Mouse (Mus musculus) CH12.LX (cell line): ENCODE data around the gene Cmtm2b. TPM values are rescaled to one million over a fixed set of nuclear protein-coding genes. Genes with fewer than 3 reads are reported as not detected.

Experiments
- DNase-seq: peaks from one replicate; pipeline ENCODE4 v3.0.0-alpha.2; 2013; ENCODE audit errors: extremely low read depth
- H3K27ac ChIP-seq: 2 replicates; pipeline ENCODE4 v1.5.1; 2012; ENCODE audit warnings: low read depth, mild to moderate bottlenecking, control low read depth, moderate library complexity; ENCODE audit not compliant: insufficient read depth
- H3K27me3 ChIP-seq: replicated peaks from 2 replicates; pipeline ENCODE3; 2012; ENCODE audit warnings: inconsistent platforms
- H3K36me3 ChIP-seq, 2 experiments: replicated peaks in 1 of 2; 2 replicates each; pipeline versions ENCODE3 to v1.6.1; 2012; ENCODE audit warnings: inconsistent platforms in 1 of 2, low read length in 1 of 2, mild to moderate bottlenecking in 1 of 2, mixed read lengths in 1 of 2, moderate library complexity in 1 of 2; ENCODE audit not compliant: control insufficient read depth in 1 of 2, insufficient read depth in 1 of 2
- H3K4me1 ChIP-seq, 2 experiments: 2 replicates each; pipeline ENCODE4 v1.6.1; 2012; ENCODE audit warnings: inconsistent platforms in 1 of 2, moderate library complexity in 1 of 2; ENCODE audit not compliant: insufficient read depth in 2 of 2, control insufficient read depth in 1 of 2
- H3K4me2 ChIP-seq: 2 replicates; pipeline ENCODE4 v1.6.1; 2012; ENCODE audit warnings: low read depth, mild to moderate bottlenecking, control low read depth; ENCODE audit not compliant: poor library complexity, insufficient read depth, severe bottlenecking
- H3K4me3 ChIP-seq, 3 experiments: fragments of 150-350 bp in 1 of 3; sonication (generic) in 1 of 3; replicated peaks in 1 of 3; 2 replicates each; pipeline versions ENCODE3 to v1.5.1; 2011 to 2012; ENCODE audit warnings: low read depth in 2 of 3, low read length in 2 of 3, mild to moderate bottlenecking in 2 of 3, moderate library complexity in 2 of 3, control low read depth in 1 of 3, improper control_type of control experiment in 1 of 3, inconsistent platforms in 1 of 3, mixed read lengths in 1 of 3; ENCODE audit not compliant: poor library complexity in 1 of 3
- H3K79me2 ChIP-seq: replicated peaks from 2 replicates; pipeline ENCODE4 v1.6.1; 2012; ENCODE audit warnings: mild to moderate bottlenecking, moderate library complexity; ENCODE audit not compliant: control insufficient read depth, poor library complexity, insufficient read depth, severe bottlenecking; ENCODE audit errors: extremely low read depth
- H3K9ac ChIP-seq: 2 replicates; pipeline ENCODE4 v1.6.1; 2012; ENCODE audit warnings: low read depth, mild to moderate bottlenecking, control low read depth, moderate library complexity; ENCODE audit not compliant: insufficient read depth
- H3K9me3 ChIP-seq: replicated peaks from 2 replicates; pipeline ENCODE3; 2012; ENCODE audit warnings: low read length, inconsistent platforms, mixed read lengths
- CHD1 ChIP-seq: IDR thresholded peaks from 2 replicates; pipeline ENCODE4 v1.6.1; 2012; ENCODE audit warnings: low read depth, low read length, improper control_type of control experiment, inconsistent platforms
- E2F4 ChIP-seq: IDR thresholded peaks from 2 replicates; pipeline ENCODE4 v1.6.1; 2011; ENCODE audit warnings: low read depth, low read length, improper control_type of control experiment; ENCODE audit not compliant: insufficient replicate concordance
- ELF1 ChIP-seq: IDR thresholded peaks from 2 replicates; pipeline ENCODE4 v1.6.1; 2014; ENCODE audit warnings: low read depth, mild to moderate bottlenecking, inconsistent platforms, low read length, improper control_type of control experiment
- ETS1 ChIP-seq: conservative IDR thresholded peaks from 2 replicates; pipeline ENCODE4 v1.6.1; 2012; ENCODE audit warnings: low read depth, mild to moderate bottlenecking, inconsistent platforms, low read length, improper control_type of control experiment, moderate library complexity
- HCFC1 ChIP-seq: IDR thresholded peaks from 2 replicates; pipeline ENCODE4 v1.6.1; 2012; ENCODE audit warnings: low read depth, mild to moderate bottlenecking, inconsistent platforms, low read length, improper control_type of control experiment
- MAX ChIP-seq: IDR thresholded peaks from 2 replicates; pipeline ENCODE4 v1.6.1; 2011; ENCODE audit warnings: low read length, improper control_type of control experiment
- MYC ChIP-seq: IDR thresholded peaks from 2 replicates; pipeline ENCODE4 v1.6.1; 2011; ENCODE audit warnings: low read depth, mild to moderate bottlenecking, improper control_type of control experiment, low read length
- RAD21 ChIP-seq: IDR thresholded peaks from 2 replicates; pipeline ENCODE4 v1.6.1; 2011; ENCODE audit warnings: low read depth, mild to moderate bottlenecking, low read length, improper control_type of control experiment, moderate library complexity
- SIN3A ChIP-seq: IDR thresholded peaks from 2 replicates; pipeline ENCODE4 v1.6.1; 2012; ENCODE audit warnings: low read length, improper control_type of control experiment, inconsistent platforms
- ZMIZ1 ChIP-seq: IDR thresholded peaks from 2 replicates; pipeline ENCODE4 v1.6.1; 2012; ENCODE audit warnings: low read depth, mild to moderate bottlenecking, inconsistent platforms, low read length, improper control_type of control experiment
- ZNF384 ChIP-seq: IDR thresholded peaks from 2 replicates; pipeline ENCODE4 v1.6.1; 2012; ENCODE audit warnings: low read depth, low read length, improper control_type of control experiment, inconsistent platforms
- dilution Hi-C: fragments of 300-500 bp; cut with MboI; formaldehyde crosslinking; loops from 2 replicates; pipeline ENCODE4 v1.14.3; 2020; ENCODE audit warnings: low sequenced_read_pairs; ENCODE audit not compliant: extremely low pct_unique_long_range_greater_than_20kb, extremely low pct_ligation_motif_present
- in situ Hi-C: fragments of 300-500 bp; cut with MboI; formaldehyde crosslinking; loops from 3 replicates; pipeline ENCODE4 v1.14.3; 2019; ENCODE audit warnings: low sequenced_read_pairs, low pct_ligation_motif_present, low pct_unique_long_range_greater_than_20kb, mixed read lengths
- polyA plus RNA-seq: library from polyadenylated mRNA; unstranded; fragments of >175 nt; gene quantifications from 2 replicates; pipeline ENCODE4 v1.2.1, GENCODE M21; 2012; ENCODE audit warnings: low read depth; ENCODE audit not compliant: insufficient read length
- total RNA-seq, 2 experiments: library from RNA; depleted of rRNA; stranded (reverse); fragments of 300-350 nt in 1 of 2; fragments of >200 nt in 1 of 2; gene quantifications; 2 replicates each; pipeline ENCODE4 v1.2.3; 2012 to 2014

The Cmtm2b gene
- total and polyA plus RNA-seq, 3 experiments: not detected

- H3K9ac ChIP-seq: peak overlapping the region; percentile 85
- H3K9me3 ChIP-seq: no peaks in the 10 kb centered on the region
- H3K36me3 ChIP-seq: peaks cover 0 to 20% of the 10 kb centered on the region in 2 experiments
- no peaks in the 10 kb centered on the region for H3K27me3 ChIP-seq
- H3K79me2 ChIP-seq: no peaks in the 10 kb centered on the region
- no peak for TF ChIP-seq CHD1
- dilution Hi-C loops (no loop called here), in situ Hi-C loops (loop anchor here (5.0 kb wide), 1 partner anchor 66 kb away; no protein-coding TSS in a partner anchor)
- no peak overlapping the region for H3K27ac ChIP-seq
- DNase-seq: no peak
- peaks cover 3 to 30% of the 10 kb centered on the region in 2 experiments; a peak in 2 of 4 replicates for H3K4me1 ChIP-seq
- H3K4me3 ChIP-seq: peak overlapping the region; percentile 35 to 92 (median 63)
- peak overlapping the region; percentile 85 for H3K4me2 ChIP-seq
These were observed 19.1 kb downstream of the Cmtm2b start for GRCm38 (mm10) chr8:104341106-104341561.

- Histone ChIP-seq H3K9me3 (no peaks in the 10 kb centered on the region), H3K9ac (no peak overlapping the region), H3K4me1 (peaks cover 3 to 30% of the 10 kb centered on the region in 2 experiments; a peak in 2 of 4 replicates), H3K36me3 (peaks cover 0 to 25% of the 10 kb centered on the region in 2 experiments), H3K27ac (no peak overlapping the region), H3K4me2 (no peak overlapping the region), H3K4me3 (no peak overlapping the region), H3K27me3 (no peaks in the 10 kb centered on the region), H3K79me2 (no peaks in the 10 kb centered on the region)
- DNase-seq: no peak
- in situ Hi-C loops: loop anchor here (5.0 kb wide), 1 partner anchor 66 kb away; no protein-coding TSS in a partner anchor
- dilution Hi-C loops: no loop called here
- TF ChIP-seq ZNF384 (no peak), MYC (no peak), ZMIZ1 (no peak)
- TF ChIP-seq, all 38 proteins: peak for 0
These were observed 19.6 kb downstream of the Cmtm2b start for GRCm38 (mm10) chr8:104341678-104342077.

DNA sequence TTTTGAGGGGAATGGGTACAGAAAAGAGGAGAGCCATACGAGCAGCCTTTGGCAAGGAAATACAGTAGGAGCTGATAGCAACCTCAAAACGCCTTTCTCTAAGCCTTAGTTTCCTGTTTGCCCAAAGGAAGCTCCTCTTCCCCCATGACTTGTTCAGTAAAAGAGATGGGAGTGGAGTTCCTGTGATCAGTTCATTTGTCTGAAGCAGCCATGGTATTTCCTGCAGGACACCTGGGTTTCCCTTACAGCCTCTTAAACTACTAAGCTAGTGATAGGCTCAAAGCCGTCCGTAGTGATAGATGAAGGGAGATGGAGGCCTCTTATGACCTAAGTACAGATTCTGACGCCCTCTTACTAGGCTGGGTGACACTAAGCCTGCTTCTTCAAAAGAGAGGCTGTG lies 20.4 kb downstream of the Cmtm2b start:
- Histone ChIP-seq H3K4me1 (peaks cover 3 to 30% of the 10 kb centered on the region in 2 experiments; a peak in 2 of 4 replicates), H3K9ac (no peak overlapping the region), H3K79me2 (no peaks in the 10 kb centered on the region), H3K27ac (no peak overlapping the region), H3K4me2 (no peak overlapping the region), H3K27me3 (no peaks in the 10 kb centered on the region), H3K9me3 (no peaks in the 10 kb centered on the region), H3K4me3 (no peak overlapping the region), H3K36me3 (peaks cover 0 to 32% of the 10 kb centered on the region in 2 experiments)
- DNase-seq: no peak
- in situ Hi-C loops (loop anchor here (5.0 kb wide), 1 partner anchor 65 kb away; no protein-coding TSS in a partner anchor), dilution Hi-C loops (no loop called here)
- TF ChIP-seq HCFC1: no peak
- no peak for TF ChIP-seq SIN3A
- no peak for TF ChIP-seq ETS1
- TF ChIP-seq E2F4: no peak
- no peak for TF ChIP-seq ELF1
- TF ChIP-seq RAD21: no peak
- no peak for TF ChIP-seq MAX
